Mouse (Mus musculus) stomach, embryonic 15.5 days (tissue): Measurements from ENCODE around the gene Wdr19. TPM values are rescaled to one million over a fixed set of nuclear protein-coding genes. Genes with fewer than 3 reads are reported as not detected.

Source experiments
- polyA plus RNA-seq: library from polyadenylated mRNA; unstranded; fragments of >200 nt; fragmentation: Nextera tagmentation; extraction: Ambion mirVana; gene quantifications from 2 replicates; pipeline ENCODE4 v1.2.1, GENCODE M21; 2015

The Wdr19 gene
- polyA plus RNA-seq, 1 experiment from 2014 or later: 5.9 TPM

Other genes starting within 250 kb of the Wdr19 start
- 0.97 and 1.3 TPM in 2 replicates for gene Tlr6, start 239.6 kb upstream of the Wdr19 start, polyA plus RNA-seq
- 48.2 and 49.1 TPM in 2 replicates for gene Fam114a1, start 229.6 kb upstream of the Wdr19 start, polyA plus RNA-seq
- gene Tmem156, start 107.6 kb upstream of the Wdr19 start, polyA plus RNA-seq: 1.7 and 2.3 TPM in 2 replicates
- gene Klhl5, start 92.2 kb upstream of the Wdr19 start, polyA plus RNA-seq: 14.3 and 15.4 TPM in 2 replicates
- 84.8 and 87.7 TPM in 2 replicates for gene Rfc1, start 136.0 kb downstream of the Wdr19 start, polyA plus RNA-seq
- 1.6 and 1.9 TPM in 2 replicates for gene Klb, start 148.6 kb downstream of the Wdr19 start, polyA plus RNA-seq
- gene Rpl9, start 191.7 kb downstream of the Wdr19 start, polyA plus RNA-seq: 990 and 1,013 TPM in 2 replicates
- gene Lias, start 191.8 kb downstream of the Wdr19 start, polyA plus RNA-seq: 58.4 and 61.5 TPM in 2 replicates
- 152 and 165 TPM in 2 replicates for gene Ugdh, start 236.3 kb downstream of the Wdr19 start, polyA plus RNA-seq